Mouse (Mus musculus): ENCODE data around the gene Tiam1.
A peak's percentile ranks its signal among the peaks of the same experiment; 100 is the strongest.

Gene Tiam1

GRCm38 (mm10) chr16:89954114-89954513 is 189.5 kb downstream of the Tiam1 start:
- no peak for DNase-seq (ENCODE audit: low spot score in 2 of 2)

GRCm38 (mm10) chr16:89952821-89953220 is 190.7 kb downstream of the Tiam1 start:
- DNase-seq (ENCODE audit: low spot score in 2 of 2), result no peak

GRCm38 (mm10) chr16:89950754-89951153 is 192.8 kb downstream of the Tiam1 start:
- no peak for DNase-seq (ENCODE audit: low spot score in 2 of 2)

- no peak for DNase-seq (ENCODE audit: low spot score in 2 of 2)
Measured at GRCm38 (mm10) chr16:89950251-89950650, 193.3 kb downstream of the Tiam1 start.

- DNase-seq (ENCODE audit: low spot score in 2 of 2), result no peak
Measured at GRCm38 (mm10) chr16:89948040-89948439, 195.5 kb downstream of the Tiam1 start.

- no peak for DNase-seq (ENCODE audit: low spot score in 2 of 2)
Measured at GRCm38 (mm10) chr16:89946816-89947215, 196.8 kb downstream of the Tiam1 start.

- no peak for DNase-seq (ENCODE audit: low spot score in 2 of 2)
Measured at GRCm38 (mm10) chr16:89944604-89945283, 198.8 kb downstream of the Tiam1 start.

- no peak for DNase-seq (ENCODE audit: low spot score in 2 of 2)
Measured at GRCm38 (mm10) chr16:89944050-89944449, 199.5 kb downstream of the Tiam1 start.

- DNase-seq (ENCODE audit: low spot score in 2 of 2), result peak in 1 of 2 experiments; percentile 47
Measured at GRCm38 (mm10) chr16:89943267-89943971, 200.2 kb downstream of the Tiam1 start.

- DNase-seq (ENCODE audit: low spot score in 2 of 2), result no peak
Measured at GRCm38 (mm10) chr16:89940696-89941095, 202.9 kb downstream of the Tiam1 start.

GRCm38 (mm10) chr16:89938277-89938676 is 205.3 kb downstream of the Tiam1 start:
- peak; percentile 48 to 54 for DNase-seq (ENCODE audit: low spot score in 2 of 2)

GRCm38 (mm10) chr16:89936571-89936970 is 207.0 kb downstream of the Tiam1 start:
- no peak for DNase-seq (ENCODE audit: low spot score in 2 of 2)

GRCm38 (mm10) chr16:89935398-89935797 is 208.2 kb downstream of the Tiam1 start:
- no peak for DNase-seq (ENCODE audit: low spot score in 2 of 2)

- DNase-seq (ENCODE audit: low spot score in 2 of 2), result no peak
Measured at GRCm38 (mm10) chr16:89934616-89935015, 209.0 kb downstream of the Tiam1 start.

GRCm38 (mm10) chr16:89933976-89934375 is 209.6 kb downstream of the Tiam1 start:
- DNase-seq (ENCODE audit: low spot score in 2 of 2), result no peak

GRCm38 (mm10) chr16:89928611-89929010 is 215.0 kb downstream of the Tiam1 start:
- DNase-seq (ENCODE audit: low spot score in 2 of 2), result no peak

- DNase-seq (ENCODE audit: low spot score in 2 of 2), result no peak
Measured at GRCm38 (mm10) chr16:89924249-89924890, 219.2 kb downstream of the Tiam1 start.

GRCm38 (mm10) chr16:89923311-89923710 is 220.3 kb downstream of the Tiam1 start:
- no peak for DNase-seq (ENCODE audit: low spot score in 2 of 2)

GRCm38 (mm10) chr16:89922458-89922857 is 221.1 kb downstream of the Tiam1 start:
- no peak for DNase-seq (ENCODE audit: low spot score in 2 of 2)

- no peak for DNase-seq (ENCODE audit: low spot score in 2 of 2)
Measured at GRCm38 (mm10) chr16:89921370-89921769, 222.2 kb downstream of the Tiam1 start.

GRCm38 (mm10) chr16:89920417-89920816 is 223.2 kb downstream of the Tiam1 start:
- no peak for DNase-seq (ENCODE audit: low spot score in 2 of 2)

GRCm38 (mm10) chr16:89917404-89917803 is 226.2 kb downstream of the Tiam1 start:
- no peak for DNase-seq (ENCODE audit: low spot score in 2 of 2)

GRCm38 (mm10) chr16:89914946-89915345 is 228.6 kb downstream of the Tiam1 start:
- DNase-seq (ENCODE audit: low spot score in 2 of 2), result no peak
